Mouse (Mus musculus) lung, embryonic 14.5 days (tissue): ENCODE results near the gene Cryl1. TPM values are rescaled to one million over a fixed set of nuclear protein-coding genes. Genes with fewer than 3 reads are reported as not detected.
A peak's percentile ranks its signal among the peaks of the same experiment; 100 is the strongest.

Experiments used
- ATAC-seq: fragments of 200-750 bp; cut with Nextera tagmentation; 2 replicates; pipeline ENCODE4 v1.8.0; 2017; ENCODE audit warnings: mild to moderate bottlenecking, moderate TSS enrichment, moderate library complexity; ENCODE audit not compliant: insufficient read depth
- DNase-seq: peaks from one replicate; pipeline ENCODE4 v3.0.0-alpha.2; 2015
- H3K27ac ChIP-seq: fragments of 300-500 bp; sonication (generic); 2 replicates; pipeline ENCODE4 v1.5.1; 2014; ENCODE audit warnings: low read depth, mild to moderate bottlenecking, moderate library complexity
- H3K27me3 ChIP-seq: fragments of 300-500 bp; sonication (generic); 2 replicates; pipeline ENCODE4 v1.6.1; 2014; ENCODE audit warnings: low read length, control low read depth; ENCODE audit not compliant: insufficient read depth
- H3K36me3 ChIP-seq: fragments of 300-500 bp; sonication (generic); 2 replicates; pipeline ENCODE4 v1.6.1; 2014; ENCODE audit warnings: control low read depth; ENCODE audit not compliant: insufficient read depth
- H3K4me1 ChIP-seq: fragments of 300-500 bp; sonication (generic); 2 replicates; pipeline ENCODE4 v1.6.1; 2014; ENCODE audit warnings: antibody characterized with exemption, control low read depth; ENCODE audit not compliant: insufficient read depth
- H3K4me2 ChIP-seq: fragments of 300-500 bp; sonication (generic); 2 replicates; pipeline ENCODE4 v1.6.1; 2014; ENCODE audit warnings: mild to moderate bottlenecking
- H3K4me3 ChIP-seq: fragments of 300-500 bp; sonication (generic); 2 replicates; pipeline ENCODE4 v1.5.1; 2014; ENCODE audit warnings: low read depth, low read length
- H3K9ac ChIP-seq: fragments of 300-500 bp; sonication (generic); 2 replicates; pipeline ENCODE4 v1.6.1; 2014
- H3K9me3 ChIP-seq: fragments of 300-500 bp; sonication (generic); 2 replicates; pipeline ENCODE4 v1.6.1; 2016; ENCODE audit warnings: low read depth, low read length, control low read depth
- CTCF ChIP-seq: IDR thresholded peaks from 2 replicates; pipeline ENCODE4 v1.5.1; 2016; ENCODE audit warnings: antibody characterized with exemption, low read depth
- WGBS: fragments of 180-500 bp; shearing (Covaris S2); extraction: QIAGEN DNeasy Blood & Tissue Kit; methylation state at CpG from one replicate; pipeline ENCODE4 v1.1.7; 2014; 5-methylcytosine and 5-hydroxymethylcytosine counted together
- polyA plus RNA-seq: library from polyadenylated mRNA; unstranded; fragments of >200 nt; fragmentation: Nextera tagmentation; extraction: Ambion mirVana; gene quantifications from 2 replicates; pipeline ENCODE4 v1.2.1, GENCODE M21; 2014

The Cryl1 gene
- polyA plus RNA-seq, 1 experiment from 2014 or later, result 21.3 TPM

DNA sequence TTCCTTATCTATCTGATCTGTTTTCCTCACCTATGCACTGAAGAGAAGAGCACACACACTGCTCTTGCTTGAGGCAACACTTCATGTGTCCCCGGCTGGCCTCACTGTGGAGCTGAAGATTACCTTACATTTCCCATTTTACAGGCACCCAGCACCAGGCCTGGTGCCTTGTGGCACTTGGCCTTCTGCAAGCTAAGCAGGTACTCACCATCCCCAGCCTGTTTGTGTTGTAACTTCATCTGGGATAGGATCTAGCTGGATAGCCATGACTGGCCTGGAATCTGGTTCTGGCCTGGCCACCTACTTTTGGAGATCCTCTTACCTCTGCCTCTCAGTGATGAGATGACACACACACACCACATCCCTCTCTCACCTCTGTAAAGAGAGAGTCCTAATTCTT is 79.5 kb downstream of the Cryl1 start:
- Histone ChIP-seq H3K9me3 (no peaks in the 10 kb centered on the region), H3K4me3 (no peak overlapping the region), H3K4me1 (peaks cover 5% of the 10 kb centered on the region; the same call in 1 of the 2 replicates), H3K9ac (no peak overlapping the region), H3K27ac (no peak overlapping the region), H3K36me3 (no peaks in the 10 kb centered on the region), H3K4me2 (no peak overlapping the region), H3K27me3 (no peaks in the 10 kb centered on the region)
- ATAC-seq (no peak), DNase-seq (no peak)
- no peak for TF ChIP-seq CTCF
- 66% methylated on average over 1 of the region's 1 CpGs for WGBS

DNA sequence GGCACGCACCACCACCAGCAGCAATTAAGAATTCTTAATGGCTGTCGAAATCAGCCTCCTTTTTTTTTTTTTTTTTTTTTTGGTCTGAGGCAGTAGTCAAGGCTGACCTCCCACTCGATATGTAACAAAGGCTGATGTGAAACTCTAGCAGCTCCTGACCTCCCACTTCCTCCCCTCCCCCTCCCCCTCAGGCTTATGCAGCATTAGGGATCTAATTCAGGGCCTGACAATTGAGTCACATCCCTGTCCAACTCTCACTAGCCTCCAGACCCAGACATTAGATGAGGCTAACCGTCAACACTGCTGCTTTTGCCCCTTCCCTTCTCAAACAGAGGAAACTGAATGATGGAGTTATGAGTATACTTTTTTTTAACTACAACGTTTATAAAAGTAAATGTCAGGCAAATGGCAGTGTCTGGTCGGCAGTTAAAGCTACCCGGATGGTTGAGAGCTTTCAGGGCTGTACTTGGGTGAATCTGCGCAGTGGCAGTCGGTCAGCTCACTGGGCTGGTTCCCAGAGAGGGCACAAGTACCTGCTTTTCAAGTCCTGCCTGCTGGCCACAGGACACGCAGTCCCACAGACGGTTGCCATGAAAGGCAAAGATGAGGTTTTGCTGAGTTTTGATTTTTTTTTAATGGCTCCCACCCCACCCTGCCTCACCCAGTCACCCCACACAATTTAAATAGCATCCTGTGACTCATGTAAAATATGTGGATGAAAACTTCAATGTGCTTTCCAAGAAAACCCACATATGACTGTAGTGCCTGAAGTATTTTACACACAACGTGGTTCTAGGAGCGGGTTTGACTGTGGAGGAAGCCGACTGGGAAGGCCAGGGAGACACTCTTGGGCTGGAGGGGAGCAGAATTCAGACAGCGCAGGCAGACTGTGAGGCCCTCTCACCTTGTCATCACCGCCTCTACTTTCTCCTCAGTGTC is 81.4 kb downstream of the Cryl1 start:
- Histone ChIP-seq H3K9me3 (no peaks in the 10 kb centered on the region), H3K27ac (no peak overlapping the region), H3K4me1 (peaks cover 5% of the 10 kb centered on the region; the same call in 1 of the 2 replicates), H3K4me2 (no peak overlapping the region), H3K36me3 (no peaks in the 10 kb centered on the region), H3K27me3 (no peaks in the 10 kb centered on the region), H3K9ac (no peak overlapping the region), H3K4me3 (no peak overlapping the region)
- WGBS, result 52% methylated on average over 16 of the region's 16 CpGs
- ATAC-seq (no peak), DNase-seq (no peak)
- TF ChIP-seq CTCF, result no peak

DNA sequence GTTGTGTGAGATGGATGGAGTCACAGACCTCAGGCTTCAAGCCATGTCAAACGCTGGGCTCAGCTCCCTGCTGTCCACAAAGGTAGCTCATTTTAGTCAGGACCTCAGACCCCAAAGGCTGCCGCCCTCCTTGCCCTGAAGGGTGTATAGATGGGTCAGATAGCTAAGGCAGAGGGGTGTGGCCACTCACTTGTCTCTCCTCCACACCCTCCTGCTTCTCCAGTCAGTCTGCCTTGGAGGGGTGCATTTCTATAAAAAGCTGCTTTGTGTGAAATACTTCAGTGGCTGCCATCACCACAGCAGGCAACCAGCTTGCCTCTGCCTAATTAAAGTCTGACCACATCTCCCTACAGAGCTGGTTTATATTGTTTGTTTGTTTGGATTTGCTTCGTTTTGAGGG is 82.4 kb downstream of the Cryl1 start:
- Histone ChIP-seq H3K27ac (peak overlapping the region; percentile 48), H3K36me3 (no peaks in the 10 kb centered on the region), H3K4me1 (peaks cover 5% of the 10 kb centered on the region; the same call in 1 of the 2 replicates), H3K9me3 (no peaks in the 10 kb centered on the region), H3K4me2 (no peak overlapping the region), H3K27me3 (no peaks in the 10 kb centered on the region), H3K9ac (no peak overlapping the region), H3K4me3 (no peak overlapping the region)
- no peak for TF ChIP-seq CTCF
- WGBS, result 51% methylated on average over 3 of the region's 3 CpGs
- ATAC-seq (no peak), DNase-seq (no peak)

DNA sequence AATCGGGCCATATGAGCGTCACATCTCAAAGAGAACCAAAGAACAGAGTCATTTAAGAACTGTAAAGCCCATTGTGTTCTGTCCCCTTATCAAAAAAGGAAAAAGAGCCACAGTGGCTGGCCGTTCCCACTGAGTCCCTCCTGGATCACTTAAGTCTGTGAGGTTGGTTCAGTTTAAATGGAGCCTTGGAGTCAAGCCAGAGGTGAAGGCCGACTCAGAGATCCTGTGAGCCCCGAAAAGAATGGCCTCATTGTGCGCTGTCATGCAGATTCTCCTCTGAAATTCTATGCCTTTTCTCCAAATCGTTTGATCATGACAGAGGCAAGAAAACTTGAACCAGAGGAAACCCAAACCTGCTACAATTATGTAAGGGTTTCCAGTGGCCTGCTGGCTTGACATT is 82.8 kb downstream of the Cryl1 start:
- no peak overlapping the region for H3K4me2 ChIP-seq
- ATAC-seq (no peak), DNase-seq (peak; percentile 65)
- TF ChIP-seq CTCF, result no peak
- WGBS, result 51% methylated on average over 7 of the region's 7 CpGs
- H3K4me3 ChIP-seq, result no peak overlapping the region
- H3K9me3 ChIP-seq, result no peaks in the 10 kb centered on the region
- peaks cover 5% of the 10 kb centered on the region; the same call in 1 of the 2 replicates for H3K4me1 ChIP-seq
- H3K27me3 ChIP-seq, result no peaks in the 10 kb centered on the region
- H3K36me3 ChIP-seq, result no peaks in the 10 kb centered on the region
- no peak overlapping the region for H3K9ac ChIP-seq
- peak overlapping the region; percentile 48; the same call in 1 of the 2 replicates for H3K27ac ChIP-seq

DNA sequence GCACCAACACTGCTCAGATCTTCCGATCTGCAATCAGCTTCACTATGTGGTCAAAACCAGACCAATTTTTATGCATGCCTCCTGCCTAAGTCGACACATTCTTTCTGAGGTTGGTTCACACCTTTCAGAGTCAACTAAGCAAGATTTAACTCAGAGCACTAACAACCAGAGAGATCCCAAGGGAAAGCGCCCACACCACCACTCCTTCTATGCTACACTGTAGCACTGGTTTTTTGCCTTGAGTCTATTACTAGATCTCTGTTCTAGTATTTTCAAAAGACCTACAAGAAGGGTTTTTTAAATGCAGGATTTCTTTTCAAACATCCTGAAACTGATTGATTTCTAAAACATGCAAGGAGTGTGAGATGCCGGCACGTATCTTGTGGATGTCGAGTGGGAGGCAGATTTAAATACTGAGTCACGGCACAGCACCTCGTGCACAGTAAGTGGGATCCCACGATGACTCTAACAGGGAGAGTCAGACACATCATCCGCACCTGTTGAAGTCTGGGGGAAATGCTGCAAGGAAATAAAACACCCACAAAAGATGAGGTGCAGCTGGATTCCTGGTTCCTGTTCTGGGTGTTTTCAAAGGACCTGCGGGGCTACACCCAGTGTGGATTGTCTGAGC is 96.6 kb downstream of the Cryl1 start:
- 71% methylated on average over 11 of the region's 11 CpGs for WGBS
- H3K9ac ChIP-seq, result no peak overlapping the region
- ATAC-seq, result no peak

DNA sequence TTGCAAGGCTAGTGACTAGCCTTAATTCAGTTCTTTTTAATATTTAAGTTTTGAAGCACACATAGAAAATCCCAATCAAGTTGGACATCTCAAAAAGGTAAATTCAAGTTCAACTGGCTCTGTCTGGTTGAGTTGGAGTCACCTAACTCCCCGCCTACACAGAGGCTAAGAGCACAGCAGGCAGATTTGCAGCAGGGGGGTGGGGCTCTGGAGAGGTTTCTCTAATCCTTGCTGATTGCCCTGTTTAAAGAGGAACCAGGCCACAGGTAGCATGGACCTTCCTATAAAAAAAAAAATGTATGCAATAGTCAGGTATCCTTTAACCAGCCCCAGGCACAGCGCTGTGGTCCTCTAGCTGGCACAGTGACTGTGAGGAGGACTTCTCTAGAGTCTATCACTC is 97.8 kb downstream of the Cryl1 start:
- WGBS, result 40% methylated on average over 2 of the region's 2 CpGs
- peak; percentile 15 for DNase-seq

More for the DNA sequence above, 96.6 kb downstream of the Cryl1 start:
- no peak for TF ChIP-seq CTCF
- no peaks in the 10 kb centered on the region for H3K36me3 ChIP-seq
- H3K27me3 ChIP-seq, result no peaks in the 10 kb centered on the region
- H3K4me1 ChIP-seq, result no peaks in the 10 kb centered on the region
- H3K4me2 ChIP-seq, result no peak overlapping the region
- no peaks in the 10 kb centered on the region for H3K9me3 ChIP-seq
- no peak overlapping the region for H3K4me3 ChIP-seq
- H3K27ac ChIP-seq, result no peak overlapping the region
- no peak for DNase-seq

DNA sequence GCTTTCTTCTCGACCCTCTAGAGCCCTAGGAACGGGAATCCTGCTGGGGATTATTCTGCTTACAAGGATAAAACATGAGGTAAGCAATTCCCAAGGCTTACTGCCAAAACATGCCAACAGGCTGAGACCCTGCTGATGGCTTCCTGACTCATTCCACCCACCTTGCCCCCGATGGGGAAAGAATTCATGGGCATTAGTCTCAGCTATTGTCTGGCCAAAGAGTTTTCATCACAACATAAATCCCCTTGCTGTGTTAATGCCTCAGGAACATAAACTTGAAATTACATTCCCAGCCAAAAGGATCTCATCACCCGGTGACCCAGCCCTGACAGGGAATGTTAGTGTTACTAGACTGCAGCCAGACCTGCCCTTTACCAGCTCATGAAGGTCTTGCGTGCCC is 100.7 kb downstream of the Cryl1 start:
- DNase-seq (no peak), ATAC-seq (no peak)
- Histone ChIP-seq H3K4me2 (no peak overlapping the region), H3K36me3 (no peaks in the 10 kb centered on the region), H3K4me3 (no peak overlapping the region), H3K27ac (no peak overlapping the region), H3K27me3 (no peaks in the 10 kb centered on the region), H3K4me1 (no peaks in the 10 kb centered on the region), H3K9ac (no peak overlapping the region), H3K9me3 (no peaks in the 10 kb centered on the region)
- no peak for TF ChIP-seq CTCF
- 32% methylated on average over 5 of the region's 5 CpGs for WGBS

More for the DNA sequence above, 97.8 kb downstream of the Cryl1 start:
- Histone ChIP-seq H3K4me1 (no peaks in the 10 kb centered on the region), H3K27me3 (no peaks in the 10 kb centered on the region), H3K36me3 (no peaks in the 10 kb centered on the region), H3K4me2 (no peak overlapping the region), H3K9me3 (no peaks in the 10 kb centered on the region), H3K4me3 (no peak overlapping the region), H3K27ac (no peak overlapping the region), H3K9ac (no peak overlapping the region)
- ATAC-seq, result no peak
- no peak for TF ChIP-seq CTCF
